13 mouse cellular contexts compared by ENCODE assay signal in the genomic region with DNA sequence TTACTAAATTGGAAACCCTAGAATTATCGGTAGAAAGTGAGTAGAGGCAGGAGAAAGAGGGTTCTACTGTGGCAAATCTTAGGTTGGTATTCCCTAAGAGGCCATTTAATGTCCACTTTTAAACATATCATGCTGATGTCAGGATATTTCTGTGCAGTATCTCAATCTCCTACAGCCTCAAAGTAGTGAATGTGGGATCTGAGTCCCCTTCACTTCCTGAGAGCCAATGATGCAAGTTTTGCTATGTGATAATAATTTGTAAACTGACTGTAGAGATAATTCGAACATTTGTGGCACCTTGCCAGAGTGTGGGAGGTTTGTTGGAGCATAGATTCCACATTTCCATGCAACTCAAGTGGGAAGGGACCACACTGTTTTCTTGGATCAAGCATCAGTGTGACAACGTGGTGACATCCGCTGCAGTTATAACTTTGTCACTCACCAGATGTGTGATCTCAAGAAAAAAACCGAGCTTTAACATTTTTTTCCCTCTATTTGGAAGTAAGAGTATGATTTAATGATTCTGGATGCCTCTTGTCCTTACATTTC. TPM values are rescaled to one million over a fixed set of nuclear protein-coding genes. Genes with fewer than 3 reads are reported as not detected.
DNase-seq lines count a peak whose midpoint lies in the region; ATAC-seq and TF ChIP-seq lines count a peak whose summit lies in the region.
"Had no signal": no experiment of that assay in that cellular context is flagged by ENCODE, and none has a peak within 500 bp of the region (broad histone marks: within the 10 kb centered on the region; RNA-seq: fewer than 3 reads in every experiment).

No protein-coding gene starts in this region.

- H3K36me3 ChIP-seq in intestine, postnatal 0 days (ENCODE audit: control insufficient read depth, insufficient read depth), result no peaks in the 10 kb centered on the region
- H3K36me3 ChIP-seq: embryonic facial prominence, embryonic 13.5 days; intestine, embryonic 15.5 days had no signal

- no peak overlapping the region for H3K27ac ChIP-seq in intestine, postnatal 0 days (ENCODE audit: low read depth, low read length)
- H3K27ac ChIP-seq: embryonic facial prominence, embryonic 13.5 days; heart, adult 2 months; intestine, embryonic 15.5 days had no signal

- no peak for TF ChIP-seq CTCF in intestine, postnatal 0 days (IDR thresholded peaks at IDR 0.05; ENCODE audit: low read depth)

- no peaks in the 10 kb centered on the region for H3K4me1 ChIP-seq in intestine, postnatal 0 days (replicated peaks; ENCODE audit: control insufficient read depth, insufficient read depth, low read length)
- H3K4me1 ChIP-seq: embryonic facial prominence, embryonic 13.5 days; intestine, embryonic 15.5 days had no signal

- no peaks in the 10 kb centered on the region for H3K9me3 ChIP-seq in intestine, postnatal 0 days (ENCODE audit: control insufficient read depth)
- H3K9me3 ChIP-seq: embryonic facial prominence, embryonic 13.5 days; intestine, embryonic 15.5 days had no signal

- no peak overlapping the region for H3K4me2 ChIP-seq in intestine, postnatal 0 days (replicated peaks; ENCODE audit: low read depth)
- H3K4me2 ChIP-seq: embryonic facial prominence, embryonic 13.5 days; intestine, embryonic 15.5 days had no signal

- no peak overlapping the region for H3K4me3 ChIP-seq in intestine, postnatal 0 days (ENCODE audit: low read depth, low read length)
- H3K4me3 ChIP-seq: embryonic facial prominence, embryonic 13.5 days; heart, adult 2 months; intestine, embryonic 15.5 days had no signal

- WGBS in intestine, postnatal 0 days, result 68% methylated on average over 5 of the region's 5 CpGs

- no peak overlapping the region for H3K9ac ChIP-seq in intestine, postnatal 0 days (ENCODE audit: low read depth, low read length)
- H3K9ac ChIP-seq: embryonic facial prominence, embryonic 13.5 days; intestine, embryonic 15.5 days had no signal

- ATAC-seq in intestine, postnatal 0 days, result no peak
- ATAC-seq: intestine, embryonic 15.5 days had no signal

- H3K27me3 ChIP-seq in intestine, postnatal 0 days (replicated peaks; ENCODE audit: control insufficient read depth, insufficient read depth, low read length), result no peaks in the 10 kb centered on the region
- H3K27me3 ChIP-seq: CH12.LX; embryonic facial prominence, embryonic 13.5 days; intestine, embryonic 15.5 days had no signal

- peak; percentile 20 to 29 for DNase-seq in kidney, postnatal 4 days
- no peak for DNase-seq in kidney, adult 11 months
- peak; percentile 20 to 68 for DNase-seq in frontal cortex, adult 2 months (ENCODE audit: extremely low spot score in 1 of 2, low spot score in 1 of 2)
- peak; percentile 10 for DNase-seq in layer of hippocampus, adult 9-10 months (ENCODE audit: low spot score)
- DNase-seq in right cerebral cortex, adult 2 months (ENCODE audit: low spot score in 2 of 2), result peak; percentile 56 to 58
- DNase-seq in natural killer cell, adult 2 months (ENCODE audit: low spot score in 2 of 2), result no peak
- DNase-seq: cerebellum, adult 9-11 months; heart, adult 2 months had no signal

RNA-seq across cellular contexts. Expression of gene Rgs21, which starts 49.5 kb away (rescaled TPM):
- polyA plus RNA-seq in frontal cortex, adult 2 months (2012; rRNA removed), result not detected in 2 replicates
- not detected in 2 replicates for polyA plus RNA-seq in intestine, postnatal 0 days (2015; fragmentation: Nextera tagmentation; extraction: Ambion mirVana)
- polyA plus RNA-seq: embryonic facial prominence, embryonic 13.5 days; heart, adult 2 months; intestine, embryonic 15.5 days; liver, adult 2 months had no signal

Comparison
In these comparisons a context has a peak if more than half of its experiments do, and no peak if none do; other contexts are left out.
1. DNase-seq: peak in kidney, postnatal 4 days (2 of 2), frontal cortex, adult 2 months (2 of 2), layer of hippocampus, adult 9-10 months (single experiment) and right cerebral cortex, adult 2 months (2 of 2); none in kidney, adult 11 months (single experiment) and natural killer cell, adult 2 months (0 of 2).